Mouse (Mus musculus) embryonic fibroblast, embryonic 13.5 days (primary cell): Measurements from ENCODE around the gene Gal3st2b.
"Not testable (repeated sequence)": the region's sequence is repeated elsewhere in the genome, so short reads cannot be mapped to it uniquely, and the experiment has no call there.

Source experiments
- CTCF ChIP-seq: IDR thresholded peaks from 2 replicates; pipeline ENCODE4 v1.5.1; 2011; ENCODE audit warnings: mild to moderate bottlenecking, control low read depth, low read length, moderate library complexity, borderline replicate concordance; ENCODE audit not compliant: insufficient read depth
- POLR2A ChIP-seq: IDR thresholded peaks from 2 replicates; pipeline ENCODE4 v1.6.1; 2011; ENCODE audit warnings: low read depth, mild to moderate bottlenecking, control low read depth, low read length, moderate library complexity

DNA sequence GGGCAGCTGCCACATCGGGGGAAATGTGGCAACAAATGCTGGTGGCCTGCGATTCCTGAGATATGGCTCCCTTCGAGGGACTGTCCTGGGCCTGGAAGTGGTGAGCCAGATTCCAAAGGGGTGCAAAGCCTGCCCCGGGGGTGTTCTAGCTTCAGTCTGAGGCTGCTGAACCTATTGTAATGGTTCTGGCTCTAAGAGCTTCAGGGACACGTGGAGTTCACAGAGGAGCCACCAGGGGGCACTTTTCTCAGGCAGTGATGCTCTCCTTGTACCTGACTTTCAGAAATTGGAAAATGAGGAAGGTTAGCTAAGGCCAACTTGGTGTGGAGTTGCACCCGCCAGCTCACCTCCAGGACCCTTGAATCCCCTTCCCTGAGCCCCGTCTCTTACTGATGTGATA is 60.2 kb downstream of the Gal3st2b start:
- not testable (repeated sequence) for TF ChIP-seq POLR2A, CTCF
